Mouse (Mus musculus) kidney, adult 2 months (tissue): ENCODE measurements around the gene Cd101.

Source experiments
- CTCF ChIP-seq: fragments of 200-500 bp; conservative IDR thresholded peaks from 2 replicates; pipeline ENCODE4 v1.5.1; 2011; ENCODE audit warnings: low read depth, mild to moderate bottlenecking, control low read depth, low read length, moderate library complexity, mixed read lengths; ENCODE audit not compliant: insufficient read depth, insufficient read length
- POLR2A ChIP-seq: fragments of 200-500 bp; IDR thresholded peaks from one replicate; pipeline ENCODE4 v1.6.1; 2011; ENCODE audit warnings: low read depth, low read length, control low read depth

- TF ChIP-seq CTCF, result no peak
- no peak for TF ChIP-seq POLR2A
Observed at GRCm38 (mm10) chr3:100993718-100994117, 35.6 kb downstream of the Cd101 start.
